Mouse (Mus musculus) ES-E14 (cell line): ENCODE data around the gene Selplg. TPM values are rescaled to one million over a fixed set of nuclear protein-coding genes. Genes with fewer than 3 reads are reported as not detected.

Experiments
- DNase-seq: peaks from one replicate; pipeline ENCODE4 v3.0.0-alpha.2; 2013; ENCODE audit warnings: low read depth, low spot score
- H3K27ac ChIP-seq: 2 replicates; pipeline ENCODE4 v1.5.1; 2012; ENCODE audit warnings: low read depth, mild to moderate bottlenecking, low read length, moderate library complexity, mixed read lengths; ENCODE audit not compliant: poor library complexity, insufficient read depth, severe bottlenecking
- H3K36me3 ChIP-seq: 2 replicates; pipeline ENCODE4 v1.6.1; 2012; ENCODE audit warnings: mild to moderate bottlenecking, low read length, moderate library complexity, mixed read lengths; ENCODE audit not compliant: control insufficient read depth, poor library complexity, insufficient read depth, severe bottlenecking
- H3K4me1 ChIP-seq, 2 experiments: fragments of 150-350 bp in 1 of 2; sonication (generic) in 1 of 2; 2 replicates each; pipeline ENCODE4 v1.6.1; 2012; ENCODE audit warnings: low read length in 2 of 2, mild to moderate bottlenecking in 1 of 2, mixed read lengths in 1 of 2; ENCODE audit not compliant: control insufficient read depth in 2 of 2, insufficient read depth in 2 of 2, poor library complexity in 1 of 2
- H3K4me3 ChIP-seq, 2 experiments: fragments of 150-350 bp in 1 of 2; sonication (generic) in 1 of 2; 2 replicates each; pipeline ENCODE4 v1.5.1; 2012; ENCODE audit warnings: low read length in 2 of 2, low read depth in 1 of 2, mild to moderate bottlenecking in 1 of 2, mixed read lengths in 1 of 2; ENCODE audit not compliant: insufficient read depth in 1 of 2, poor library complexity in 1 of 2, severe bottlenecking in 1 of 2
- H3K9ac ChIP-seq: 2 replicates; pipeline ENCODE4 v1.6.1; 2012; ENCODE audit warnings: low read depth, mild to moderate bottlenecking, low read length, mixed read lengths; ENCODE audit not compliant: poor library complexity, insufficient read depth, severe bottlenecking
- H3K9me3 ChIP-seq: fragments of 150-350 bp; sonication (generic); 2 replicates; pipeline ENCODE4 v1.6.1; 2012; ENCODE audit warnings: low read depth, mild to moderate bottlenecking, low read length; ENCODE audit not compliant: control insufficient read depth, insufficient read depth
- CHD2 ChIP-seq: IDR thresholded peaks from 2 replicates; pipeline ENCODE4 v1.6.1; 2014; ENCODE audit warnings: mild to moderate bottlenecking, low read depth, low read length, inconsistent platforms
- HCFC1 ChIP-seq: IDR thresholded peaks from 2 replicates; pipeline ENCODE4 v1.6.1; 2012; ENCODE audit warnings: low read length, inconsistent platforms, borderline replicate concordance; ENCODE audit not compliant: insufficient read depth
- MAFK ChIP-seq: IDR thresholded peaks from 2 replicates; pipeline ENCODE4 v1.6.1; 2014; ENCODE audit warnings: mild to moderate bottlenecking, low read depth, low read length, inconsistent platforms; ENCODE audit not compliant: insufficient read depth
- ZC3H11A ChIP-seq: IDR thresholded peaks from 2 replicates; pipeline ENCODE4 v1.6.1; 2012; ENCODE audit warnings: low read depth, mild to moderate bottlenecking, inconsistent platforms, low read length, borderline replicate concordance
- ZNF384 ChIP-seq: IDR thresholded peaks from 2 replicates; pipeline ENCODE4 v1.6.1; 2012; ENCODE audit warnings: low read depth, low read length, inconsistent platforms
- in situ Hi-C, 2 experiments: fragments of 600-800 bp; cut with MboI; formaldehyde crosslinking; loops; one replicate each; pipeline ENCODE4 v1.15.1; 2025; ENCODE audit warnings: low sequenced_read_pairs in 2 of 2, inconsistent platforms in 1 of 2; ENCODE audit not compliant: unreplicated experiment in 2 of 2
- total RNA-seq: library from RNA; depleted of rRNA; stranded (reverse); fragments of 300-350 nt; gene quantifications from 2 replicates; pipeline ENCODE4 v1.2.3, GENCODE M21; 2012

Gene Selplg
- total RNA-seq, 1 experiment: 0.31 TPM

GRCm38 (mm10) chr5:113845627-113846026 is 13.2 kb upstream of the Selplg start:
- Histone ChIP-seq H3K4me3 (no peak overlapping the region), H3K27ac (no peak overlapping the region), H3K9me3 (no peaks in the 10 kb centered on the region), H3K36me3 (peaks cover 59% of the 10 kb centered on the region), H3K4me1 (peaks cover 0 to 23% of the 10 kb centered on the region in 2 experiments; a peak in 2 of 4 replicates), H3K9ac (no peak overlapping the region)
- DNase-seq: no peak
- no peak for TF ChIP-seq HCFC1
- no peak for TF ChIP-seq CHD2
- no peak for TF ChIP-seq MAFK
- TF ChIP-seq ZC3H11A: no peak
- no peak for TF ChIP-seq ZNF384
- in situ Hi-C loops: no loop called here

GRCm38 (mm10) chr5:113844721-113845120 is 12.3 kb upstream of the Selplg start:
- TF ChIP-seq HCFC1 (no peak), ZC3H11A (no peak), CHD2 (no peak), MAFK (no peak), ZNF384 (no peak)
- Histone ChIP-seq H3K36me3 (peaks cover 50% of the 10 kb centered on the region), H3K4me3 (no peak overlapping the region), H3K9me3 (no peaks in the 10 kb centered on the region), H3K4me1 (peaks cover 3 to 25% of the 10 kb centered on the region in 2 experiments; a peak in 3 of 4 replicates), H3K27ac (peak overlapping the region; percentile 45; the same call in 1 of the 2 replicates), H3K9ac (peak overlapping the region; percentile 38; the same call in 1 of the 2 replicates)
- in situ Hi-C loops: no loop called here
- DNase-seq: peak; percentile 78

GRCm38 (mm10) chr5:113844106-113844505 is 11.7 kb upstream of the Selplg start:
- Histone ChIP-seq H3K27ac (peak overlapping the region; percentile 45; the same call in 1 of the 2 replicates), H3K4me3 (no peak overlapping the region), H3K9ac (peak overlapping the region; percentile 19; the same call in 1 of the 2 replicates), H3K9me3 (no peaks in the 10 kb centered on the region), H3K36me3 (peaks cover 44% of the 10 kb centered on the region), H3K4me1 (peaks cover 6 to 25% of the 10 kb centered on the region in 2 experiments; a peak in 3 of 4 replicates)
- in situ Hi-C loops: no loop called here
- TF ChIP-seq HCFC1: no peak
- TF ChIP-seq MAFK: no peak
- TF ChIP-seq CHD2: no peak
- TF ChIP-seq ZNF384: no peak
- TF ChIP-seq ZC3H11A: no peak
- no peak for DNase-seq

- Histone ChIP-seq H3K36me3 (peaks cover 41% of the 10 kb centered on the region), H3K4me3 (peak overlapping the region; percentile 37 to 42; a peak in 3 of 4 replicates), H3K9ac (peak overlapping the region; percentile 74), H3K4me1 (peaks cover 6 to 25% of the 10 kb centered on the region in 2 experiments; a peak in 3 of 4 replicates), H3K9me3 (no peaks in the 10 kb centered on the region), H3K27ac (peak overlapping the region; percentile 73)
- in situ Hi-C loops: no loop called here
- TF ChIP-seq HCFC1 (no peak), ZC3H11A (no peak), MAFK (no peak), CHD2 (no peak), ZNF384 (no peak)
- no peak for DNase-seq
Measured at GRCm38 (mm10) chr5:113842906-113843305, 10.5 kb upstream of the Selplg start.

- H3K9me3 ChIP-seq: no peaks in the 10 kb centered on the region
- peaks cover 35% of the 10 kb centered on the region for H3K36me3 ChIP-seq
- in situ Hi-C loops: no loop called here
Measured at GRCm38 (mm10) chr5:113842244-113842643, 9.8 kb upstream of the Selplg start.

More at GRCm38 (mm10) chr5:113842244-113842643, 9.8 kb upstream of the Selplg start:
- peak overlapping the region; percentile 73; the same call in 1 of the 2 replicates for H3K27ac ChIP-seq
- peak overlapping the region in 1 of 2 experiments; percentile 37; a peak in 2 of 4 replicates for H3K4me3 ChIP-seq
- TF ChIP-seq CHD2 (no peak), ZNF384 (no peak), ZC3H11A (no peak), HCFC1 (no peak), MAFK (no peak)
- peak overlapping the region; percentile 74; the same call in 1 of the 2 replicates for H3K9ac ChIP-seq
- DNase-seq: no peak
- peaks cover 6 to 25% of the 10 kb centered on the region in 2 experiments; a peak in 3 of 4 replicates for H3K4me1 ChIP-seq
